Mouse (Mus musculus): ENCODE measurements at regions not wholly inside any gene's neighbourhood (a gene's known extent, or its start where the extent isn't known, plus 50 kb on each side); places are given as distances from the start of the nearest gene placed in this dataset.

DNA sequence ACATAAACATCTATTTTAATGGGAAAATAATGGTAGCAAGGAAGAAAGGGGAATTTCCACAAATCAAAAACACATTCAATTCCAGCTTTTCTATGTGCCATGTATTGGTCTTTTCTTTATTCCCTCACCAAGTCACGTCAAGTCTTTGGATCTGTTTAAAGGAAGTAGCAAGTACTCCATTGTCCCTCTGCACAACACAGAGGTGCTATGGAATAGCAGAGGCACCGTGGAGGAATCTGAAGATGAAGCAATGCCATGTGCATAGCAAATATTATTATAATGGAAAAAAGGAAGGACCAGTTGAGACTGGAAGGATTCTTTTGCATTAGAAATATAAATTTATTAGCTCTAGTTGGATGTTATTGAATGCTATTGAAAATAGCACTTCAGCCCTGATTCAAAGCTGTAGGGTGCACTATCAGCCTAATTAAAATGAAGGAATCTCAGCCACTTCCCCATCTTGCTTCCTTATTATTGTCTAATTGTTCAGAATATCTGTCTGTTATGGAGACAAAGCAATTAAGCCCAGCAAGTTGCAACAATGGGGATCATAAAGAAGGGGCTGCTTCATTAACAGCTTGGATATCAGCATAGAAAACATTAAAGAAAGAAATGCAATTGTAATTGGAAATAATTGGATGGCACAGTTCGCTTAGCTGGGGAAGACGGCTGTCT is 362.7 kb upstream of the Sgcd start:
- no peak for DNase-seq

DNA sequence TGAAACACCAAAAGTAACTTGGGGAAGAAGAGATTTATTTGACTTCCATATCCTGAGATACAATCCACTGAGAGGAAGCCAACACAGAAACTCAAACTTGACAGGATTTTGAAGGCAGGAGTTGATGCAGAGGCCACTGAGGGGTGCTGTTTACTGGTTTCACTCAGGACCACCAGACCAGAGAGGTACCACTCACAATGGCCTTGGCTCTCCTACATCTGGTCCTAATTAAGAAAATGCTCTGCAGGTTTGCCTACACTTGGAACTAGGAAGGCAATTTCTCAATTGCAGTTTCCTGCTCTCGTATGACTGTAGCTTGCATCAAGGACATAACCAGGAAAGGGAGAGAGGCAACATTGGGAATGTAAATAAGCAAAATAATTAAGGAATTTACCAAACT is 325.7 kb upstream of the Sgcd start:
- DNase-seq, result no peak
- no peak for TF ChIP-seq POLR2A (IDR thresholded peaks at IDR 0.05; ENCODE audit: borderline replicate concordance, insufficient read depth, low read length)
- TF ChIP-seq CTCF (IDR thresholded peaks at IDR 0.05; ENCODE audit: borderline replicate concordance, insufficient read depth, low read depth, low read length), result no peak
- no peaks in the 10 kb centered on the region for H3K4me1 ChIP-seq (ENCODE audit: control insufficient read depth, insufficient read depth, low read length)
- no peak overlapping the region for H3K27ac ChIP-seq (ENCODE audit: insufficient read depth, low read length)
- no peaks in the 10 kb centered on the region for H3K27me3 ChIP-seq (ENCODE audit: control insufficient read depth, insufficient read depth, low read length)
- H3K4me3 ChIP-seq (replicated peaks; ENCODE audit: insufficient read depth, low read depth, low read length), result no peak overlapping the region
- 68% methylated on average over 1 of the region's 1 CpGs for WGBS

More for the DNA sequence above, 362.7 kb upstream of the Sgcd start:
- Histone ChIP-seq H3K4me3 (replicated peaks; ENCODE audit: insufficient read depth, low read depth, low read length) (no peak overlapping the region), H3K27ac (ENCODE audit: insufficient read depth, low read length) (no peak overlapping the region), H3K4me1 (ENCODE audit: control insufficient read depth, insufficient read depth, low read length) (no peaks in the 10 kb centered on the region), H3K27me3 (ENCODE audit: control insufficient read depth, insufficient read depth, low read length) (no peaks in the 10 kb centered on the region)
- no peak for TF ChIP-seq POLR2A (IDR thresholded peaks at IDR 0.05; ENCODE audit: borderline replicate concordance, insufficient read depth, low read length)
- TF ChIP-seq CTCF (IDR thresholded peaks at IDR 0.05; ENCODE audit: borderline replicate concordance, insufficient read depth, low read depth, low read length), result no peak
- 80% methylated on average over 4 of the region's 4 CpGs for whole genome bisulfite sequencing

- no peak overlapping the region for H3K4me3 ChIP-seq (replicated peaks; ENCODE audit: insufficient read depth, low read depth, low read length)
- H3K27ac ChIP-seq (ENCODE audit: insufficient read depth, low read length), result no peak overlapping the region
- H3K4me1 ChIP-seq (ENCODE audit: control insufficient read depth, insufficient read depth, low read length), result no peaks in the 10 kb centered on the region
- no peak for TF ChIP-seq CTCF (IDR thresholded peaks at IDR 0.05; ENCODE audit: borderline replicate concordance, insufficient read depth, low read depth, low read length)
- no peak for TF ChIP-seq POLR2A (IDR thresholded peaks at IDR 0.05; ENCODE audit: borderline replicate concordance, insufficient read depth, low read length)
- no peak for DNase-seq
- WGBS, result 79% methylated on average over 3 of the region's 3 CpGs
- H3K27me3 ChIP-seq (ENCODE audit: control insufficient read depth, insufficient read depth, low read length), result no peaks in the 10 kb centered on the region
Measured at GRCm38 (mm10) chr11:48295370-48295769, 306.6 kb upstream of the Sgcd start.

DNA sequence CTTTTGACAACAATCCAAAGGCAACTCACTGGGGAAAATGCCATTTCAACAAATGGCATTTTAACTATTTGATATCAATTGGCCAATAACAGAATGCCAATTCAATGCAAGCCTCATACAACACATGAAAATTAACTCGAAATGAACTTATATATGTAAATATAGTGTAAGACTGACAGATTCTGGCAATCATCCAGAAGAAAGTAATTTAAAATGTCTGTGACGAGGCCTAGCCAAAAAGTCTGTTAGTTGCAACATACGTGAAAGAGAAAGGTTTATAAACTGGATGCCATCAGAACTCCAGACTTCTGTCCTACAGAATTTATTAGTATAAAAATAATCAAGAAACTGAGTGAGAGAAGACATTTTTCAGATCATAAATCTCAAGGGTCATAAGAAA is 273.7 kb upstream of the Sgcd start:
- no peak for DNase-seq
- no peak for TF ChIP-seq POLR2A (IDR thresholded peaks at IDR 0.05; ENCODE audit: borderline replicate concordance, insufficient read depth, low read length)
- TF ChIP-seq CTCF (IDR thresholded peaks at IDR 0.05; ENCODE audit: borderline replicate concordance, insufficient read depth, low read depth, low read length), result no peak
- Histone ChIP-seq H3K4me1 (ENCODE audit: control insufficient read depth, insufficient read depth, low read length) (no peaks in the 10 kb centered on the region), H3K4me3 (replicated peaks; ENCODE audit: insufficient read depth, low read depth, low read length) (no peak overlapping the region), H3K27ac (ENCODE audit: insufficient read depth, low read length) (no peak overlapping the region), H3K27me3 (ENCODE audit: control insufficient read depth, insufficient read depth, low read length) (no peaks in the 10 kb centered on the region)
- whole genome bisulfite sequencing, result 32% methylated on average over 3 of the region's 3 CpGs

DNA sequence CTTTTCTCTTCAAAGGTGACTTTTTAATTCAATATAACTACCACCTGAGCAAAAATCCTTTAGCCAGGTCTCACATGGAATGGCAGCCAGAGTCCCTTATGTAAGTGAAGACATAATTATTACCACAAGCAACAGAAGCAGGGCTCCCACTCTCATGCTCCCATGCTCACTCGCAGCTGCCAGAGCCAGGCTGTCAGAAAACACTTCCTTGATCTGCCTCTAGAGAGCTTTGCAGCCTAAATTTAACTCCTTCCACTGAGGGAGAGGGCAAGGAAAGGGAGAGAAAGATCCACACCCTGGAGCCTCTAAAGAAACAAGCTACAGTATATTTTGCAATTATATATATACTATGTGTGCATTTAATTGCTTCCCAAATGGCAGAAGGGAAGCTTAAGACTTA is 272.3 kb upstream of the Sgcd start:
- H3K27me3 ChIP-seq (ENCODE audit: control insufficient read depth, insufficient read depth, low read length), result no peaks in the 10 kb centered on the region
- no peak overlapping the region for H3K4me3 ChIP-seq (replicated peaks; ENCODE audit: insufficient read depth, low read depth, low read length)
- TF ChIP-seq CTCF (IDR thresholded peaks at IDR 0.05; ENCODE audit: borderline replicate concordance, insufficient read depth, low read depth, low read length) (no peak), POLR2A (IDR thresholded peaks at IDR 0.05; ENCODE audit: borderline replicate concordance, insufficient read depth, low read length) (no peak)
- H3K4me1 ChIP-seq (ENCODE audit: control insufficient read depth, insufficient read depth, low read length), result no peaks in the 10 kb centered on the region
- 6% methylated on average over 1 of the region's 1 CpGs for WGBS
- H3K27ac ChIP-seq (ENCODE audit: insufficient read depth, low read length), result no peak overlapping the region
- no peak for DNase-seq

- Histone ChIP-seq H3K4me3 (replicated peaks; ENCODE audit: insufficient read depth, low read depth, low read length) (no peak overlapping the region), H3K4me1 (ENCODE audit: control insufficient read depth, insufficient read depth, low read length) (no peaks in the 10 kb centered on the region), H3K27me3 (ENCODE audit: control insufficient read depth, insufficient read depth, low read length) (no peaks in the 10 kb centered on the region), H3K27ac (ENCODE audit: insufficient read depth, low read length) (no peak overlapping the region)
- TF ChIP-seq POLR2A (IDR thresholded peaks at IDR 0.05; ENCODE audit: borderline replicate concordance, insufficient read depth, low read length) (no peak), CTCF (IDR thresholded peaks at IDR 0.05; ENCODE audit: borderline replicate concordance, insufficient read depth, low read depth, low read length) (no peak)
- WGBS, result 35% methylated on average over 4 of the region's 4 CpGs
- DNase-seq, result no peak
Measured at GRCm38 (mm10) chr11:48250678-48251317, 262.0 kb upstream of the Sgcd start.

DNA sequence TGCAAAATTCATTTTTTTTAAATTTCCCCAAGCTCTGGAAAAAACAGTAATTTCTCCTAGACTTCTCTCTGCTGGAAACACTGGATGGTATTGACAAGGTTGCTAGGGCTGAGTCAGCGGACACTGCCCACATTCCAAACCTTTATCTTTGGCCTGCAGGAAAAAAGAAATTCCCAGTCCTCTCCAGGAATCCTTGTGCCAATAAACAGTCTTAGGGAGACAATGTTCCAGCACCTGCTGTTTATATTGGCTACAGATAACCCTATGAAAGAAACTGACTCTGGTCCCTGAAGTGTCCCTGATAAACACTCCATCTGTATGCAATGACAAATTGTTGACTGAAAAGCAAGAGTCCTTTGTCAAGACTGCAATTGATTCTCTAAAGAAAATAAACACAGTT is 260.5 kb upstream of the Sgcd start:
- no peak overlapping the region for H3K27ac ChIP-seq (ENCODE audit: insufficient read depth, low read length)
- TF ChIP-seq CTCF (IDR thresholded peaks at IDR 0.05; ENCODE audit: borderline replicate concordance, insufficient read depth, low read depth, low read length), result no peak
- no peak for TF ChIP-seq POLR2A (IDR thresholded peaks at IDR 0.05; ENCODE audit: borderline replicate concordance, insufficient read depth, low read length)
- WGBS, result 46% methylated on average over 1 of the region's 1 CpGs
- no peaks in the 10 kb centered on the region for H3K4me1 ChIP-seq (ENCODE audit: control insufficient read depth, insufficient read depth, low read length)
- DNase-seq, result no peak
- no peaks in the 10 kb centered on the region for H3K27me3 ChIP-seq (ENCODE audit: control insufficient read depth, insufficient read depth, low read length)
- H3K4me3 ChIP-seq (replicated peaks; ENCODE audit: insufficient read depth, low read depth, low read length), result no peak overlapping the region

DNA sequence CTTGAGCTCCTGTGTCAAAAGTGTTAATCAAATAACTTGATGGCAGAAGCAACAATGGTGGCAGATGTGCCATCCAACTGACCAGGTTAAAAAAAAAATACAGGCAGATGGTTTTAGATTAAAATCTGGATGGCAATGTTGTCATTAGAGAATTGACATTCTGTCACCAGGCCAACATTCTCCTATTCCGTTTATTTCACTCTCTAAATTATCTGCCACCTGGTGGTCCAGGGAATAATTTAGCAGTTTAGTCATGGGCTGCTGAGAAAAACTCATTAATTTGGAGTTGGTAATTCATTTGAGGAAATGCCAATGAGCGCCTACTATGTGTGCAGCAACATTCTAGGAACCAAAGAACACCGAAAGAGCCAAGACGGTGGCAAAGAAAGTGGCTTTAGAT is 232.4 kb upstream of the Sgcd start:
- TF ChIP-seq POLR2A (IDR thresholded peaks at IDR 0.05; ENCODE audit: borderline replicate concordance, insufficient read depth, low read length), result no peak
- no peak for TF ChIP-seq CTCF (IDR thresholded peaks at IDR 0.05; ENCODE audit: borderline replicate concordance, insufficient read depth, low read depth, low read length)
- Histone ChIP-seq H3K4me3 (replicated peaks; ENCODE audit: insufficient read depth, low read depth, low read length) (no peak overlapping the region), H3K4me1 (ENCODE audit: control insufficient read depth, insufficient read depth, low read length) (no peaks in the 10 kb centered on the region), H3K27ac (ENCODE audit: insufficient read depth, low read length) (no peak overlapping the region), H3K27me3 (ENCODE audit: control insufficient read depth, insufficient read depth, low read length) (no peaks in the 10 kb centered on the region)
- DNase-seq, result no peak
- WGBS, result 17% methylated on average over 4 of the region's 4 CpGs
